Mouse (Mus musculus): Measurements from ENCODE around the gene Thrb. TPM values are rescaled to one million over a fixed set of nuclear protein-coding genes. Genes with fewer than 3 reads are reported as not detected.

The Thrb gene
- polyA plus RNA-seq, 2 experiments, result 0.86 to 2.5 TPM

- DNase-seq (ENCODE audit: low read depth in 3 of 3, low spot score in 3 of 3), result no peak
- Histone ChIP-seq H3K4me3 (ENCODE audit: insufficient read depth in 1 of 2, low read depth in 2 of 2, low read length in 2 of 2) (no peak overlapping the region), H3K36me3 (replicated peaks; ENCODE audit: control insufficient read depth, insufficient read depth, low read depth) (no peaks in the 10 kb centered on the region), H3K27me3 (ENCODE audit: control insufficient read depth, insufficient read depth, low read length) (no peaks in the 10 kb centered on the region), H3K4me2 (ENCODE audit: low read depth) (no peak overlapping the region), H3K27ac (no peak overlapping the region), H3K4me1 (replicated peaks; ENCODE audit: control insufficient read depth in 2 of 2, insufficient read depth in 2 of 2, low read length in 1 of 2) (no peaks in the 10 kb centered on the region), H3K9ac (replicated peaks) (no peak overlapping the region), H3K9me3 (ENCODE audit: control insufficient read depth, low read length) (no peaks in the 10 kb centered on the region)
- TF ChIP-seq EP300 (IDR thresholded peaks at IDR 0.05; ENCODE audit: low read depth), result no peak
- TF ChIP-seq CTCF (IDR thresholded peaks at IDR 0.05; ENCODE audit: low read depth), result no peak
- WGBS (ENCODE audit: insufficient replicate concordance), result 33% methylated on average over 2 of the region's 2 CpGs
- ATAC-seq (ENCODE audit: insufficient read depth), result no peak
Observed at GRCm38 (mm10) chr14:17903121-17903520, 243.1 kb downstream of the Thrb start.

- 56% methylated on average over 1 of the region's 1 CpGs for WGBS (ENCODE audit: insufficient replicate concordance)
- no peaks in the 10 kb centered on the region for H3K9me3 ChIP-seq (ENCODE audit: control insufficient read depth, low read length)
- H3K9ac ChIP-seq (replicated peaks), result no peak overlapping the region
- DNase-seq (ENCODE audit: low read depth in 3 of 3, low spot score in 3 of 3), result no peak
- no peak overlapping the region for H3K4me2 ChIP-seq (ENCODE audit: low read depth)
- no peaks in the 10 kb centered on the region for H3K4me1 ChIP-seq (replicated peaks; ENCODE audit: control insufficient read depth in 2 of 2, insufficient read depth in 2 of 2, low read length in 1 of 2)
- no peaks in the 10 kb centered on the region for H3K27me3 ChIP-seq (ENCODE audit: control insufficient read depth, insufficient read depth, low read length)
- no peak overlapping the region for H3K4me3 ChIP-seq (ENCODE audit: insufficient read depth in 1 of 2, low read depth in 2 of 2, low read length in 2 of 2)
- no peak for TF ChIP-seq EP300 (IDR thresholded peaks at IDR 0.05; ENCODE audit: low read depth)
- TF ChIP-seq CTCF (IDR thresholded peaks at IDR 0.05; ENCODE audit: low read depth), result peak; percentile 42
- ATAC-seq (ENCODE audit: insufficient read depth), result no peak
- no peak overlapping the region for H3K27ac ChIP-seq
- H3K36me3 ChIP-seq (replicated peaks; ENCODE audit: control insufficient read depth, insufficient read depth, low read depth), result no peaks in the 10 kb centered on the region
Observed at GRCm38 (mm10) chr14:17904554-17904953, 244.5 kb downstream of the Thrb start.

GRCm38 (mm10) chr14:17905627-17906026 is 245.6 kb downstream of the Thrb start:
- Histone ChIP-seq H3K9me3 (ENCODE audit: control insufficient read depth, low read length) (no peaks in the 10 kb centered on the region), H3K9ac (replicated peaks) (no peak overlapping the region), H3K27me3 (ENCODE audit: control insufficient read depth, insufficient read depth, low read length) (no peaks in the 10 kb centered on the region), H3K4me3 (ENCODE audit: insufficient read depth in 1 of 2, low read depth in 2 of 2, low read length in 2 of 2) (no peak overlapping the region), H3K4me1 (replicated peaks; ENCODE audit: control insufficient read depth in 2 of 2, insufficient read depth in 2 of 2, low read length in 1 of 2) (no peaks in the 10 kb centered on the region), H3K27ac (no peak overlapping the region), H3K36me3 (replicated peaks; ENCODE audit: control insufficient read depth, insufficient read depth, low read depth) (no peaks in the 10 kb centered on the region), H3K4me2 (ENCODE audit: low read depth) (no peak overlapping the region)
- no peak for DNase-seq (ENCODE audit: low read depth in 3 of 3, low spot score in 3 of 3)
- no peak for ATAC-seq (ENCODE audit: insufficient read depth)
- 14% methylated on average over 3 of the region's 3 CpGs for WGBS (ENCODE audit: insufficient replicate concordance)
- no peak for TF ChIP-seq CTCF (IDR thresholded peaks at IDR 0.05; ENCODE audit: low read depth)
- TF ChIP-seq EP300 (IDR thresholded peaks at IDR 0.05; ENCODE audit: low read depth), result no peak

- Histone ChIP-seq H3K9ac (replicated peaks) (no peak overlapping the region), H3K4me3 (ENCODE audit: insufficient read depth in 1 of 2, low read depth in 2 of 2, low read length in 2 of 2) (no peak overlapping the region), H3K4me2 (ENCODE audit: low read depth) (no peak overlapping the region), H3K9me3 (ENCODE audit: control insufficient read depth, low read length) (no peaks in the 10 kb centered on the region), H3K27me3 (ENCODE audit: control insufficient read depth, insufficient read depth, low read length) (no peaks in the 10 kb centered on the region), H3K4me1 (replicated peaks; ENCODE audit: control insufficient read depth in 2 of 2, insufficient read depth in 2 of 2, low read length in 1 of 2) (no peaks in the 10 kb centered on the region), H3K27ac (no peak overlapping the region), H3K36me3 (replicated peaks; ENCODE audit: control insufficient read depth, insufficient read depth, low read depth) (no peaks in the 10 kb centered on the region)
- ATAC-seq (ENCODE audit: insufficient read depth) (no peak), DNase-seq (ENCODE audit: low read depth in 3 of 3, low spot score in 3 of 3) (no peak)
- TF ChIP-seq EP300 (IDR thresholded peaks at IDR 0.05; ENCODE audit: low read depth), result no peak
- no peak for TF ChIP-seq CTCF (IDR thresholded peaks at IDR 0.05; ENCODE audit: low read depth)
- 50% methylated on average over 4 of the region's 4 CpGs for WGBS (ENCODE audit: insufficient replicate concordance)
Observed at GRCm38 (mm10) chr14:17906931-17907330, 246.9 kb downstream of the Thrb start.

- Histone ChIP-seq H3K4me1 (replicated peaks; ENCODE audit: control insufficient read depth in 2 of 2, insufficient read depth in 2 of 2, low read length in 1 of 2) (no peaks in the 10 kb centered on the region), H3K9me3 (ENCODE audit: control insufficient read depth, low read length) (no peaks in the 10 kb centered on the region), H3K36me3 (replicated peaks; ENCODE audit: control insufficient read depth, insufficient read depth, low read depth) (no peaks in the 10 kb centered on the region), H3K27me3 (ENCODE audit: control insufficient read depth, insufficient read depth, low read length) (no peaks in the 10 kb centered on the region), H3K4me2 (ENCODE audit: low read depth) (no peak overlapping the region), H3K4me3 (ENCODE audit: insufficient read depth in 1 of 2, low read depth in 2 of 2, low read length in 2 of 2) (no peak overlapping the region), H3K27ac (no peak overlapping the region), H3K9ac (replicated peaks) (no peak overlapping the region)
- TF ChIP-seq EP300 (IDR thresholded peaks at IDR 0.05; ENCODE audit: low read depth) (no peak), CTCF (IDR thresholded peaks at IDR 0.05; ENCODE audit: low read depth) (no peak)
- ATAC-seq (ENCODE audit: insufficient read depth) (no peak), DNase-seq (ENCODE audit: low read depth in 3 of 3, low spot score in 3 of 3) (no peak)
- 32% methylated on average over 3 of the region's 3 CpGs for WGBS (ENCODE audit: insufficient replicate concordance)
Observed at GRCm38 (mm10) chr14:17911157-17911556, 251.1 kb downstream of the Thrb start.

Measured in liver, embryonic 14.5 days (tissue).